Mouse (Mus musculus): ENCODE data around the gene Fxr2.

The Fxr2 gene

GRCm38 (mm10) chr11:69662213-69662966, 29.6 kb downstream of the Fxr2 start, which contains the start of gene Mpdu1:
Gene Mpdu1 (minus strand): TSS chr11:69662642.
- peak; percentile 96 for DNase-seq

- no peak for DNase-seq
Measured at GRCm38 (mm10) chr11:69662967-69663671, 30.3 kb downstream of the Fxr2 start.

GRCm38 (mm10) chr11:69663795-69664194, 31.0 kb downstream of the Fxr2 start:
- no peak for DNase-seq

GRCm38 (mm10) chr11:69664841-69665240, 32.1 kb downstream of the Fxr2 start:
- DNase-seq: no peak

GRCm38 (mm10) chr11:69665457-69665960, 32.7 kb downstream of the Fxr2 start:
- no peak for DNase-seq

GRCm38 (mm10) chr11:69665961-69666664, 33.3 kb downstream of the Fxr2 start, which contains the start of gene Cd68:
Gene Cd68 (minus strand): TSS chr11:69666153.
- no peak for DNase-seq

- no peak for DNase-seq
Measured at GRCm38 (mm10) chr11:69666665-69667005, 33.8 kb downstream of the Fxr2 start.

GRCm38 (mm10) chr11:69670786-69671725, 38.3 kb downstream of the Fxr2 start:
- DNase-seq: peak; percentile 96

- DNase-seq: no peak
Measured at GRCm38 (mm10) chr11:69671726-69672124, 38.9 kb downstream of the Fxr2 start.

GRCm38 (mm10) chr11:69672211-69672706, 39.5 kb downstream of the Fxr2 start, which contains the start of gene Eif4a1:
Gene Eif4a1 (minus strand): TSS chr11:69672423.
- DNase-seq: peak; percentile 100

- DNase-seq: no peak
Measured at GRCm38 (mm10) chr11:69679144-69679543, 46.4 kb downstream of the Fxr2 start.

- DNase-seq: no peak
Measured at GRCm38 (mm10) chr11:69680136-69680855, 47.5 kb downstream of the Fxr2 start.

GRCm38 (mm10) chr11:69681314-69682208, 48.8 kb downstream of the Fxr2 start, which contains the start of gene Senp3:
Gene Senp3 (minus strand): TSS chr11:69682084.
- peak; percentile 98 for DNase-seq

GRCm38 (mm10) chr11:69682209-69682839, 49.5 kb downstream of the Fxr2 start:
- no peak for DNase-seq

GRCm38 (mm10) chr11:69682840-69683533, 50.2 kb downstream of the Fxr2 start:
- DNase-seq: peak; percentile 93

GRCm38 (mm10) chr11:69683576-69683975, 50.8 kb downstream of the Fxr2 start:
- DNase-seq: no peak

GRCm38 (mm10) chr11:69684128-69684745, 51.4 kb downstream of the Fxr2 start:
- DNase-seq: no peak

GRCm38 (mm10) chr11:69684936-69685335, 52.1 kb downstream of the Fxr2 start:
- DNase-seq: no peak

Data from kidney, postnatal 14 days (tissue).